Mouse (Mus musculus): ENCODE results near the gene Tnfaip8l2.
"Not testable (repeated sequence)": the region's sequence is repeated elsewhere in the genome, so short reads cannot be mapped to it uniquely, and the experiment has no call there.

Gene Tnfaip8l2

GRCm38 (mm10) chr3:95110911-95111726 is 31.0 kb downstream of the Tnfaip8l2 start, which contains the start of gene Vps72:
Gene Vps72 (plus strand): TSS chr3:95111022.
- DNase-seq = peak; percentile 88

DNA sequence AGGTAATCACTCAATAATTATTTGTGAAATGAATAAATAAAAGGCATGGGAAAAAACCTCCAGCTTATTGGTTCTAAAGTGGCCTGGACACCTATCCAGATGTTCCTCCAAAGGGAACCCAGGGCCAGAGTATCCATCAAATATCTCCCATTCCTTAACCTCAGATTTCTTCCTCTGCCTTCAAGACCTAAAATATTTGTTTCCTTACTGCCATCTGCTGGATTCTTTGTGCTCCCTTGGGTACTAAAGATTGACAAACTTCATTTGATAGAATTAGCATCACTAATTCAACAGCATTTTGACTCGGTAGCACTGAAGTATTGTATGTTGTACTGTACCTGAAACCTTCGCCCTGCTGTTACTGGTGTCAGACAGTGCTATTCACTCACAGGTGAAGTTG is 34.3 kb downstream of the Tnfaip8l2 start:
- no peak for DNase-seq

GRCm38 (mm10) chr3:95107308-95107707 is 34.9 kb downstream of the Tnfaip8l2 start:
- DNase-seq = not testable (repeated sequence)

DNA sequence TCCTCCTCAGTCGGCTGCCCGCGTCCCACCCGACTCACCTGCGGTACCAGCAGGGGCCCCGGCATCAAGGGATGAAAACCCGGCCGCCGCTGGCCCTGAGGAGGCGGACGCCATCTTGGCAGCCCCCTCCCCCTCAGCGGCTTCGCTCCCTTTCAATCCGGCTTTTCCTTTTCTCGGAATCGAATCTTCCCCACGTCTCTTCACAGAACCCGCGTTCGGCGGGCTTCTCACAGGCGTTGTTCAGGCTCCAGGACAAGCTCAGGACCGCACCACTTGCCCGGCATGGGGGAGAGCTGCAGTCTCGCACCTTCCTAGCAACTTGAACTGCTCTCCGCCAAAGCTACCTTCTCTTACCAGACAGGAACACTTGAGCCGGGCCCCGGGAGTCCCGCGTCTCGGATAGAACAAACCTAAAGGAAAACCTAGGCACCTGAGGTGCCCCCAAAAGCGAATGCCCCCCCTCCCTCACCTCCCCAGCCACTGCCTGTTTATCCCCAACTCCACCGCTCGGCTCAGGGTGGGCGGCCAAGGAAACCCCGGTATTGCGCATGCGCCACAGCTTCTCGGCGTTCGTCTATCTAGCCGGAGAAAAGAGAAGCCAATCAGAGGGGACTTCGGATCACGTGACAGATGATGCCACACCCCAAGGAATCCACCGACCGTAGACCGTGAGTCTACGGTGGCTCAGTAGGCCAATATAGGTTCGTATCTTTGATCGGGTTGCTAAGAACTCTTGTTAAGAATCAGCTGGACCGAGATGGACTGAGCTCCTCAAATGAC is 35.6 kb downstream of the Tnfaip8l2 start, which contains the start of gene Pip5k1a:
Gene Pip5k1a, minus strand, starts transcription at position 593 of the 780 bp plus-strand sequence.
- peak; percentile 98 for DNase-seq

DNA sequence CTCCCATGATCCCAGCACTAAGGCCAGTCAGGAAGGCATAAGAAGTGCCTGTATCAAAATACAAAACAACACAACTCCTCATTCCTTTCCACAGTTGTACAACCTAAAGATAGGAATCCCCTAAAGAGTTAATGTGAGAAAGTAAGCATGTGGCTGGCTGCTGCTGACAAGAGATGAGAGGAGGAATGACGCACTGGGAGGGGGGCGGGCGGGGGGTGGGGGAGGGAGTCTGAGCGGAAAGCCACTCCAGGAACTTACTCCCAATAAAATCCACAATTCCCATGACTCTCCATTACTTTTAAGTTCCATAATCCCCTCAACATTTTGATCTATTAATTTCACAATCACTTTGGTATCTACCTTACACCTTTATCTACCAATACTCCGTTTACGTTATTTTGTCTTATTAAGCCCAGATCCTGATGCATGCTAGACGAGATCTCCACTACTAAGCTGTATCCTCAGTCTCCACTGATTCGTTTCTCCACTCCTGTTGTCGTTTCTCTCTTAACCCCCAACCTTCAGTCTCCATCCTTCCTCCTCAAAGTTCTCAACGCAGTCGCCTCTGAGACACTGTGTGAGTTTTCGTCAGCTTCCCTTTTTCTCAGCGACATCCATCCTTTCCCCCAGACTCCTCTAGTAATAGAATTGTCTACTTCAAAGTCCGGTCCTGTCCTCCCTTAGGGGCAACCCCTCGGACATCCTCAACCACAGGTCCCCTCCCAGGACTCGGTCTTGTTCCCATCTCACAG is 36.4 kb downstream of the Tnfaip8l2 start:
- DNase-seq = no peak

DNA sequence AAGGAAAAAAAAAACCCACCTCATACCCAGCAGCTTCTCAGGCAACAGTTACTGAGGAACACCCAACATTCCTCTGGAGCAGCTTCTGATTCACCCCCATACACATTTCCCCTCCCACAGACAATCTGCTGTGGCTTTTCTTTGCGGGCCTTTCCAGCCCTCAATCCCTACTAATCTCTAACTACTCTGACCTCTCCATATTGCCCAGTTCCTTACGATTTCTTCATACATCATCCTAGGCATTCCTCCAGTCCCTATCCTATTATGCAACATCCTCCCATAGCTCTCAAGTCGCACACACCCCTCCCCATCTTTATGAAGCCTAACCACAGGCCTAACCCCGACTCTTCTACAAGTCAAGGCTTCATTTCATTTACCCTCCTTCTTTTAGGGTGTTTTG is 37.0 kb downstream of the Tnfaip8l2 start:
- no peak for DNase-seq

DNA sequence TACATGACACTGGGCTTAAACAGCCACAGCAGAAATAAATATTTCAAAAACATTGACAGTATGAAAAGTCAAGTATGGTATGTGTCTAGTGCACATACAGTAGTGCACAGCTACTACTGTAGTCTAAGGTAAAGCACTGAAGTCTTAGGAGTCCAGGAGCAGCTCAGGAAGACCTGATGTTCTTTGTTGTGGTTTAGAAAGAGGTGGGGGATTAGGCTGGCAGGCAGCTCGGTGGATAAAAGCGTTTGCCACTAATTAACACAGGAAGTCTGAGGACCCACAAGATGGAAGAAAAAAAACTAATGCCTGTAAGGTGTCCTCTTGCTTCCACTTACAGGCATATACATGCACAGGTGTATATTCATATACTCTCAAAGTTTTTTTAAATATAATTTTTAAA is 41.3 kb downstream of the Tnfaip8l2 start:
- DNase-seq = no peak
